Mouse (Mus musculus) kidney, adult 2 months (tissue): ENCODE measurements at regions not wholly inside any gene's neighbourhood (a gene's known extent, or its start where the extent isn't known, plus 50 kb on each side); places are given as distances from the start of the nearest gene placed in this dataset.

ENCODE experiments used
- CTCF ChIP-seq: fragments of 200-500 bp; conservative IDR thresholded peaks from 2 replicates; pipeline ENCODE4 v1.5.1; 2011; ENCODE audit warnings: low read depth, mild to moderate bottlenecking, control low read depth, low read length, moderate library complexity, mixed read lengths; ENCODE audit not compliant: insufficient read depth, insufficient read length
- POLR2A ChIP-seq: fragments of 200-500 bp; IDR thresholded peaks from one replicate; pipeline ENCODE4 v1.6.1; 2011; ENCODE audit warnings: low read depth, low read length, control low read depth

DNA sequence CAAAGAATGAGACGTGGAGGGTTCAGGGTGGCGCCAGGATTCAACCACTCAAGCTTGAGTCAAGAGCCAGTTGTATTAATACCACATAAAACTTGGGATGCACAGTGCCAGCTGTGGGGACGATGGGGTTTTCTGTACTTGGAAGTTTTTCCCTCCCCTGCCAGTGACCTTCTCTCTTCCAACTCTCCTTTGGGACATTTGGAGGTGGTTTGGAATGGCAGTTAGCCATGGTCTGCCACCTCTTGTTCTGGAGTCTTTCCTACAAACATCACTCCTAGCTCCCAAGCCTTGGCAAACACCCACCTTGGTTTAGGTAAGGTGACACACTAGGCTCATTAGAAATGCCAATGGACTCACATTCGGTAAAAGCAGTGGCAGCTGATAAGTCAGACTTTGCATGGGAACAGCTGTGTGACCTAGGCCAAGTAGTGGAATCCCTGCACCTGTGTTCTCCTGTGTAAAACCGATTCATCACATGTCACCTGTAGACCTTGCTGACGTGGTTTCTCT lies 84.1 kb upstream of the Slc25a13 start:
- TF ChIP-seq CTCF (no peak), POLR2A (no peak)
